Mouse (Mus musculus) erythroblast, embryonic 14.5 days (primary cell): Measurements from ENCODE around the gene Pde8a.

Experiments used
- GATA1 ChIP-seq: IDR thresholded peaks from 2 replicates; pipeline ENCODE4 v1.6.1; 2012; ENCODE audit warnings: low read length, inconsistent platforms, mixed read lengths
- TAL1 ChIP-seq: IDR thresholded peaks from 3 replicates; pipeline ENCODE4 v1.6.1; 2012; ENCODE audit warnings: low read length, inconsistent platforms, mixed read lengths

DNA sequence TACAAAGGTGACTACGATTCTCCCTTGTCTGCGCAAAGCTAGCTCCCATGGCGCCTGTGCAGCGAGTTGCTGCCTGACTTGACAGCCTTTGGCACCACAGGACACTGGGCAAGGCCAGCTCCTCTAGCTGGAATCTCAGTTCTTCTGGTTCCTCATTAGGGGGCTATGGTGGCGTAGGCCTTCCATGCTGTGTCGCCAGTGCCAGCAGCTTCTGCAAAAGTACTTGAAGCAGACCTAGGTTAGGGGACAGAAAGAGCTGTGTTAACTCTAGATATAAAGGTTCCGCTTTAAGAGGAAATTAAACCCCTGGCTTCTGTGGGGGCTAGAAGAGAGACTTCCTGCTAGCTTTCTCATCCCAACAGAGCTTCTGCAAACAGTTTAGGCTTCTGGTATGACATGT lies 134.8 kb downstream of the Pde8a start:
- TF ChIP-seq TAL1 (no peak), GATA1 (no peak)
